Mouse (Mus musculus): ENCODE measurements around the gene Wasf3. TPM values are rescaled to one million over a fixed set of nuclear protein-coding genes. Genes with fewer than 3 reads are reported as not detected.
"Not testable (repeated sequence)": the region's sequence is repeated elsewhere in the genome, so short reads cannot be mapped to it uniquely, and the experiment has no call there.

Gene Wasf3
- polyA plus RNA-seq, 1 experiment from 2014 or later, result 0.85 TPM

DNA sequence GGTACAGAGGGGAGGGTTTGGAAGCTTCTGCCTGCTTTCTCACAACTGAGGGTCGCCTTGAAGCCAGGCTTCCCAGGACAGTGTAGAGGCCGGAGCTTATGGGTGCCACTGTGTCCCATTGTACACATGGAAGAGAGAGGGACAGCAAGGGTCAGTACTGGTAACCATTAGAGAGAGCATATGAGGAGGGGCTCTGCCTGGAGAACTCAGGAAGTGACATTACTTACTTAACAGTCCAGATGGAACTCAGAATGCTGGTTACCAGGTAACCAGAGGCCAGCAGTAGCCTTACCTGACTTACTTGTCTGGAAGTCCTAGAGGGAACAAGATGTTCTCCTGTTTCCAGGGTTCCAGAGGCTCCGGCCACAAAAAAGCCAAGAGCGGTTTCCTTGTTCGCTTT, 129.0 kb downstream of the Wasf3 start, which contains the start of gene Gm3402:
Gm3402 (plus strand) TSS at position 301 of the 400 bp plus-strand sequence.
- H3K27me3 ChIP-seq (replicated peaks; ENCODE audit: control insufficient read depth, insufficient read depth, low read length); H3K4me2 ChIP-seq (replicated peaks; ENCODE audit: low read depth); H3K9ac ChIP-seq (ENCODE audit: low read depth, low read length); H3K9me3 ChIP-seq (ENCODE audit: control insufficient read depth); H3K4me1 ChIP-seq (replicated peaks; ENCODE audit: control insufficient read depth, insufficient read depth, low read length); H3K4me3 ChIP-seq (ENCODE audit: low read depth, low read length); H3K27ac ChIP-seq (ENCODE audit: low read depth, low read length); ATAC-seq; H3K36me3 ChIP-seq (ENCODE audit: control insufficient read depth, insufficient read depth): not testable (repeated sequence)
- WGBS, result no CpG with 5 or more reads among the region's 5 CpGs

Other genes starting within 250 kb of the Wasf3 start
- gene Gm5565, start 224.4 kb upstream of the Wasf3 start, polyA plus RNA-seq (2015; fragmentation: Nextera tagmentation; extraction: Ambion mirVana), result not detected in 2 replicates
- gene Gm6309, start 214.3 kb upstream of the Wasf3 start, polyA plus RNA-seq (2015; fragmentation: Nextera tagmentation; extraction: Ambion mirVana), result not detected in 2 replicates
- gene 1700001J03Rik, start 199.7 kb upstream of the Wasf3 start, polyA plus RNA-seq (2015; fragmentation: Nextera tagmentation; extraction: Ambion mirVana), result 0.35 TPM in 1 of 2 replicates, not detected in the other
- 34.6 and 38.6 TPM in 2 replicates for gene Rnf6, start 163.4 kb upstream of the Wasf3 start, polyA plus RNA-seq (2015; fragmentation: Nextera tagmentation; extraction: Ambion mirVana)
- gene Cdk8, start 153.8 kb upstream of the Wasf3 start, polyA plus RNA-seq (2015; fragmentation: Nextera tagmentation; extraction: Ambion mirVana), result 24.6 and 27.3 TPM in 2 replicates
- gene Gm6408, start 97.0 kb downstream of the Wasf3 start, polyA plus RNA-seq (2015; fragmentation: Nextera tagmentation; extraction: Ambion mirVana), result not detected in 2 replicates
- gene Gm6370, start 106.4 kb downstream of the Wasf3 start, polyA plus RNA-seq (2015; fragmentation: Nextera tagmentation; extraction: Ambion mirVana), result not detected in 2 replicates
- gene 4930449I24Rik, start 117.4 kb downstream of the Wasf3 start, polyA plus RNA-seq (2015; fragmentation: Nextera tagmentation; extraction: Ambion mirVana), result not detected in 2 replicates
- gene Gm3402, start 129.1 kb downstream of the Wasf3 start, polyA plus RNA-seq (2015; fragmentation: Nextera tagmentation; extraction: Ambion mirVana), result not detected in 2 replicates
- not detected in 2 replicates for gene Gm3404, start 140.8 kb downstream of the Wasf3 start, polyA plus RNA-seq (2015; fragmentation: Nextera tagmentation; extraction: Ambion mirVana)
- gene Gm3409, start 152.7 kb downstream of the Wasf3 start, polyA plus RNA-seq (2015; fragmentation: Nextera tagmentation; extraction: Ambion mirVana), result not detected in 2 replicates
- not detected in 2 replicates for gene Gm3415, start 171.2 kb downstream of the Wasf3 start, polyA plus RNA-seq (2015; fragmentation: Nextera tagmentation; extraction: Ambion mirVana)
- not detected in 2 replicates for gene Gpr12, start 200.3 kb downstream of the Wasf3 start, polyA plus RNA-seq (2015; fragmentation: Nextera tagmentation; extraction: Ambion mirVana)

All from intestine, postnatal 0 days (tissue).